Comparison of ENCODE assay signal across 21 mouse cellular contexts in the genomic region with DNA sequence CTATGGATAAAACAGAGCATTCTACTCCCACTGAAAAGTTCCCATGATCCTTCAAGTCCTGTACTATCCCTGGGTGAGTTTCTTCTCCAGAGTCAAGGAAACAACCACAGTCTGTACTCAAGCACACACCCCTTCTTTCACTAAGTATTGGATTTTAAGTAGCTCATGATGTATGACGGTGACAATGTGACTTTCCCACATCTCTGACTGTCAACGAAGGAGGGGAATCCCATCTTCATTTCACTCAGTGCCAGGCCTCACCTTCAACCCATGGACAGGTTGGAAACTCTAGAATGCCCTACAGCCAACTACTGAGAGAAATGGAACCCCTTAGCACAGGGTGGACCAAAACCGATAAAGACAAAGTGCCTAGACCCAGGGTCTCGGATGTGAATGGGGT. TPM values are rescaled to one million over a fixed set of nuclear protein-coding genes. Genes with fewer than 3 reads are reported as not detected.
DNase-seq lines count a peak whose midpoint lies in the region; ATAC-seq and TF ChIP-seq lines count a peak whose summit lies in the region.
"Had no signal": no experiment of that assay in that cellular context is flagged by ENCODE, and none has a peak within 500 bp of the region (broad histone marks: within the 10 kb centered on the region; RNA-seq: fewer than 3 reads in every experiment).

No protein-coding gene starts in this region.

- no peaks in the 10 kb centered on the region for H3K79me2 ChIP-seq in CH12.LX (replicated peaks; ENCODE audit: control insufficient read depth, extremely low read depth, insufficient read depth, poor library complexity, severe bottlenecking)

- no peaks in the 10 kb centered on the region for H3K27me3 ChIP-seq in CH12.LX (replicated peaks)
- H3K27me3 ChIP-seq: Patski had no signal

- peak; percentile 7; the same call in 1 of the 2 replicates for TF ChIP-seq EP300 in CH12.LX (IDR thresholded peaks at IDR 0.05; ENCODE audit: low read length)

- in situ Hi-C loops in CH12.LX (cut with MboI; ENCODE audit: low pct_ligation_motif_present, low pct_unique_long_range_greater_than_20kb, low sequenced_read_pairs): loop anchor here (10.0 kb wide), 1 partner anchor 61 kb away; no protein-coding TSS in a partner anchor

- TF ChIP-seq RAD21 in CH12.LX (IDR thresholded peaks at IDR 0.05; ENCODE audit: low read depth, low read length): no peak

- peaks cover 39 to 61% of the 10 kb centered on the region in 2 experiments for H3K4me1 ChIP-seq in CH12.LX (ENCODE audit: control insufficient read depth in 1 of 2, insufficient read depth in 2 of 2)

- peak; percentile 5 for DNase-seq in CD4-positive, CD25-positive, alpha-beta regulatory T cell, adult 2 months (ENCODE audit: low read depth, low spot score)
- DNase-seq in CH12.LX (ENCODE audit: extremely low read depth): peak; percentile 61
- DNase-seq in cerebellum, adult 9-10 months: no peak
- DNase-seq: adrenal gland, adult 2 months; adrenal gland, adult 8-10 months; adrenal gland, postnatal 10 days; adrenal gland, postnatal 14 days; adrenal gland, postnatal 25 days; adrenal gland, postnatal 36 days; B cell, adult 2 months; cerebellum, adult 11 months; cerebellum, adult 11-12 months; cerebellum, adult 18-20 months; cerebellum, adult 2 months; cerebellum, adult 8-10 months; cerebellum, adult 9-11 months had no signal

- TF ChIP-seq CTCF in CH12.LX (conservative IDR thresholded peaks at IDR 0.05 in 1 of 2, IDR thresholded peaks at IDR 0.05 in 1 of 2; ENCODE audit: low read depth in 2 of 2, low read length in 2 of 2): no peak

- dilution Hi-C loops in CH12.LX (cut with MboI; ENCODE audit: extremely low pct_ligation_motif_present, extremely low pct_unique_long_range_greater_than_20kb, low sequenced_read_pairs): no loop called here

- H3K4me2 ChIP-seq in CH12.LX (ENCODE audit: insufficient read depth, low read depth, poor library complexity, severe bottlenecking): peak overlapping the region; percentile 25; the same call in 1 of the 2 replicates

- no peaks in the 10 kb centered on the region for H3K36me3 ChIP-seq in CH12.LX (replicated peaks in 1 of 2; ENCODE audit: control insufficient read depth in 1 of 2, insufficient read depth in 1 of 2, low read length in 1 of 2)
- H3K36me3 ChIP-seq: G1E had no signal

- H3K9me3 ChIP-seq in CH12.LX (replicated peaks; ENCODE audit: low read length): no peaks in the 10 kb centered on the region

- 0 out of 2 replicates have a peak overlapping the region, but pooled peaks have one; percentile 34 for H3K9ac ChIP-seq in CH12.LX (ENCODE audit: insufficient read depth, low read depth)

- no peak for TF ChIP-seq POLR2A in CH12.LX (IDR thresholded peaks at IDR 0.05; ENCODE audit: low read depth, low read length)

- ATAC-seq in CD4-positive, CD25-positive, alpha-beta regulatory T cell, adult 4 months: no peak
- ATAC-seq: activated CD4-positive, CD25-positive, alpha-beta regulatory T cell, adult 4 months; Patski had no signal

- H3K4me3 ChIP-seq in CH12.LX (replicated peaks in 1 of 3; ENCODE audit: low read depth in 2 of 3, low read length in 2 of 3, poor library complexity in 1 of 3): no peak overlapping the region

- H3K27ac ChIP-seq in CH12.LX (ENCODE audit: insufficient read depth, low read depth): peak overlapping the region; percentile 86

TF ChIP-seq in CH12.LX, 34 proteins besides CTCF, POLR2A, EP300 and RAD21:
- peak; percentile 6; the same call in 1 of the 2 replicates for TF ChIP-seq JUN (IDR thresholded peaks at IDR 0.05; ENCODE audit: insufficient read depth, low read depth, low read length)
- 0 out of 2 replicates have a peak, but pooled peaks have one; percentile 4 for TF ChIP-seq SIN3A (IDR thresholded peaks at IDR 0.05; ENCODE audit: low read length)
- peak; percentile 71; the same call in 1 of the 2 replicates for TF ChIP-seq ETS1 (conservative IDR thresholded peaks at IDR 0.05; ENCODE audit: low read depth, low read length)
- 0 out of 2 replicates have a peak, but pooled peaks have one; percentile 38 for TF ChIP-seq MYC (IDR thresholded peaks at IDR 0.05; ENCODE audit: low read depth, low read length)
- TF ChIP-seq JUND (conservative IDR thresholded peaks at IDR 0.05; ENCODE audit: low read depth, low read length): no peak
- peak; percentile 55; the same call in 1 of the 2 replicates for TF ChIP-seq IRF4 (IDR thresholded peaks at IDR 0.05; ENCODE audit: low read depth, low read length)
- TF ChIP-seq MEF2A (IDR thresholded peaks at IDR 0.05; ENCODE audit: borderline replicate concordance, low read depth, low read length): no peak
- no peak for TF ChIP-seq CHD2 (IDR thresholded peaks at IDR 0.05; ENCODE audit: low read length)
- TF ChIP-seq ZMIZ1 (IDR thresholded peaks at IDR 0.05; ENCODE audit: low read depth, low read length): no peak

RNA-seq across cellular contexts. Expression of gene Aste1, which starts 29.0 kb away (rescaled TPM):
- polyA plus RNA-seq in CD4-positive, CD25-positive, alpha-beta regulatory T cell, adult 4 months (2017; shearing (Covaris generic)): 10 to 100 TPM; 13.7 to 17.8 TPM
- total RNA-seq in CH12.LX (2012; rRNA removed) (8.9 and 10.2 TPM in 2 replicates), CH12.LX (2014; rRNA removed) (13.4 and 13.8 TPM in 2 replicates)
- 12.4 and 13.9 TPM in 2 replicates for polyA plus RNA-seq in CH12.LX (2012; ENCODE audit: insufficient read length, low read depth)

RNA-seq across cellular contexts. Expression of gene Nek11, which starts 29.1 kb away (rescaled TPM):
- polyA plus RNA-seq in CD4-positive, CD25-positive, alpha-beta regulatory T cell, adult 4 months (2017; shearing (Covaris generic)): under 1 TPM in 1 of 2 experiments, not detected in 1; 0.35 TPM
- total RNA-seq in CH12.LX (2012; rRNA removed) (0.13 and 0.17 TPM in 2 replicates), CH12.LX (2014; rRNA removed) (0.32 TPM in 1 of 2 replicates, not detected in the other)
- polyA plus RNA-seq in CH12.LX (2012; ENCODE audit: insufficient read length, low read depth): 0.29 TPM in 1 of 2 replicates, not detected in the other
- total RNA-seq: adrenal gland, postnatal 14 days; adrenal gland, postnatal 25 days; G1E; MEL had no signal
- polyA plus RNA-seq: adrenal gland, adult 2 months; G1E had no signal
